Mouse (Mus musculus) heart, postnatal 0 days (tissue): ENCODE results near the gene Myh10.

Experiments used
- CTCF ChIP-seq: IDR thresholded peaks from 2 replicates; pipeline ENCODE4 v1.5.1; 2016; ENCODE audit warnings: antibody characterized with exemption, control low read depth, low read depth
- EP300 ChIP-seq: IDR thresholded peaks from 2 replicates; pipeline ENCODE4 v1.6.1; 2016; ENCODE audit warnings: antibody characterized with exemption, low read depth

DNA sequence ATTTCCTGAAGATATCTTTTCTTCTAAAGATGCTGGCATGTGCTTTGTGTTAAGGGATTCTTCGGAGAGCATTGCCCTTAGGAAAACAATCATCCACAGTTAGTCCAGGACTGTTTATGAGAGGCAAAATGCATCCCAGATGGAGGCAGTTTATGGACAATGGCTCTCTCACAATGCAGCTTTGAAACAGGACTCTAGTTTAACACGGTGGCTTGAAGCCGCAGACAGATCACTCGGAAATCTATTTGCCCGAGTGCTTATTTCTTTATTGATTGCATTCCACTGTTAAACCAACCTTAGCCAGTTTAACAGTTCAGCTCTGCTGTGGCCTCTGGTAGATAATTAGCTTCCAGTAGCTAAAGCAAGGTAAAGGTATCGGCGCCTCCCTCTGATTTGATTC lies 62.9 kb downstream of the Myh10 start:
- TF ChIP-seq EP300: no peak
- TF ChIP-seq CTCF: no peak
